Mouse (Mus musculus) hindbrain, embryonic 14.5 days (tissue): ENCODE data around the gene Col11a2. TPM values are rescaled to one million over a fixed set of nuclear protein-coding genes. Genes with fewer than 3 reads are reported as not detected.
A peak's percentile ranks its signal among the peaks of the same experiment; 100 is the strongest.
"Not testable (repeated sequence)": the region's sequence is repeated elsewhere in the genome, so short reads cannot be mapped to it uniquely, and the experiment has no call there.

Source experiments
- ATAC-seq: fragments of 200-750 bp; cut with Nextera tagmentation; 2 replicates; pipeline ENCODE4 v1.8.0; 2017; ENCODE audit warnings: moderate number of reproducible peaks, mild to moderate bottlenecking, moderate TSS enrichment, moderate library complexity; ENCODE audit not compliant: low FRiP score
- DNase-seq: peaks from one replicate; pipeline ENCODE4 v3.0.0-alpha.2; 2015; ENCODE audit warnings: low spot score
- H3K27ac ChIP-seq: fragments of 300-500 bp; sonication (generic); 2 replicates; pipeline ENCODE4 v1.5.1; 2014; ENCODE audit warnings: mild to moderate bottlenecking, moderate library complexity
- H3K27me3 ChIP-seq: fragments of 300-500 bp; sonication (generic); 2 replicates; pipeline ENCODE4 v1.6.1; 2014; ENCODE audit warnings: mild to moderate bottlenecking, low read length, mixed read lengths; ENCODE audit not compliant: control insufficient read depth, insufficient read depth
- H3K36me3 ChIP-seq: fragments of 300-500 bp; sonication (generic); replicated peaks from 2 replicates; pipeline ENCODE4 v1.6.1; 2014; ENCODE audit not compliant: control insufficient read depth, insufficient read depth
- H3K4me1 ChIP-seq: fragments of 300-500 bp; sonication (generic); replicated peaks from 2 replicates; pipeline ENCODE4 v1.6.1; 2014; ENCODE audit warnings: antibody characterized with exemption, low read length, mixed read lengths; ENCODE audit not compliant: control insufficient read depth, insufficient read depth
- H3K4me2 ChIP-seq: fragments of 300-500 bp; sonication (generic); replicated peaks from 2 replicates; pipeline ENCODE4 v1.6.1; 2014; ENCODE audit warnings: mild to moderate bottlenecking, moderate library complexity
- H3K4me3 ChIP-seq: fragments of 300-500 bp; sonication (generic); replicated peaks from 2 replicates; pipeline ENCODE4 v1.5.1; 2014; ENCODE audit warnings: mild to moderate bottlenecking, low read length
- H3K9ac ChIP-seq: fragments of 300-500 bp; sonication (generic); 2 replicates; pipeline ENCODE4 v1.6.1; 2014
- H3K9me3 ChIP-seq: fragments of 300-500 bp; sonication (generic); 2 replicates; pipeline ENCODE4 v1.6.1; 2016; ENCODE audit warnings: low read length; ENCODE audit not compliant: control insufficient read depth
- WGBS: fragments of 180-500 bp; shearing (Covaris S2); extraction: QIAGEN DNeasy Blood & Tissue Kit; methylation state at CpG from one replicate; pipeline ENCODE4 v1.1.7; 2014; 5-methylcytosine and 5-hydroxymethylcytosine counted together
- polyA plus RNA-seq: library from polyadenylated mRNA; unstranded; fragments of >200 nt; fragmentation: Nextera tagmentation; extraction: Ambion mirVana; gene quantifications from 2 replicates; pipeline ENCODE4 v1.2.1, GENCODE M21; 2014

The Col11a2 gene
- 2.7 and 3.4 TPM in 2 replicates for polyA plus RNA-seq

GRCm38 (mm10) chr17:34038878-34039561, at the start of gene Col11a2:
Gene Col11a2, plus strand, starts transcription at chr17:34039437.
- H3K27ac ChIP-seq: 0 out of 2 replicates have a peak within 1 kb of the TSS, but pooled peaks have one; percentile 14
- no peaks in the 10 kb centered on the region for H3K27me3 ChIP-seq
- H3K4me1 ChIP-seq: peaks cover 19% of the 10 kb centered on the region
- peak within 1 kb of the TSS; percentile 52 for H3K9ac ChIP-seq
- DNase-seq (no peak), ATAC-seq (peak; percentile 59)
- H3K4me3 ChIP-seq: peak within 1 kb of the TSS; percentile 14
- peaks cover 42% of the 10 kb centered on the region for H3K36me3 ChIP-seq
- H3K4me2 ChIP-seq: peak within 1 kb of the TSS; percentile 51
- no peaks in the 10 kb centered on the region for H3K9me3 ChIP-seq
- WGBS: 14% methylated on average over 28 of the region's 28 CpGs

- no peak for ATAC-seq
- 32% methylated on average over 10 of the region's 10 CpGs for WGBS
- no peak overlapping the region for H3K4me2 ChIP-seq
- no peaks in the 10 kb centered on the region for H3K36me3 ChIP-seq
- H3K9me3 ChIP-seq: no peaks in the 10 kb centered on the region
- H3K27ac ChIP-seq: no peak overlapping the region
- no peaks in the 10 kb centered on the region for H3K4me1 ChIP-seq
- DNase-seq: peak; percentile 85
- H3K4me3 ChIP-seq: no peak overlapping the region
- no peaks in the 10 kb centered on the region for H3K27me3 ChIP-seq
- H3K9ac ChIP-seq: no peak overlapping the region
Observed at GRCm38 (mm10) chr17:33991788-33992664, 47.2 kb upstream of the Col11a2 start.

GRCm38 (mm10) chr17:33994959-33995358, 44.3 kb upstream of the Col11a2 start:
- H3K4me1 ChIP-seq: peaks cover 6% of the 10 kb centered on the region; the same call in 1 of the 2 replicates
- H3K9me3 ChIP-seq: no peaks in the 10 kb centered on the region
- no peaks in the 10 kb centered on the region for H3K36me3 ChIP-seq
- H3K27me3 ChIP-seq: peaks cover 12% of the 10 kb centered on the region
- WGBS: 94% methylated on average over 8 of the region's 8 CpGs
- H3K9ac ChIP-seq: no peak overlapping the region
- DNase-seq: no peak
- no peak overlapping the region for H3K27ac ChIP-seq
- ATAC-seq: no peak
- H3K4me2 ChIP-seq: no peak overlapping the region
- H3K4me3 ChIP-seq: no peak overlapping the region

GRCm38 (mm10) chr17:33995651-33996050, 43.6 kb upstream of the Col11a2 start:
- peaks cover 9% of the 10 kb centered on the region; the same call in 1 of the 2 replicates for H3K4me1 ChIP-seq
- no peak overlapping the region for H3K27ac ChIP-seq
- no peak for ATAC-seq
- no peak overlapping the region for H3K4me3 ChIP-seq
- DNase-seq: no peak
- WGBS: 79% methylated on average over 3 of the region's 3 CpGs
- H3K4me2 ChIP-seq: no peak overlapping the region
- peaks cover 19% of the 10 kb centered on the region for H3K27me3 ChIP-seq
- H3K36me3 ChIP-seq: no peaks in the 10 kb centered on the region
- H3K9me3 ChIP-seq: no peaks in the 10 kb centered on the region
- no peak overlapping the region for H3K9ac ChIP-seq

- not testable (repeated sequence) for H3K4me2 ChIP-seq, H3K4me3 ChIP-seq, H3K27ac ChIP-seq, H3K4me1 ChIP-seq, ATAC-seq, DNase-seq, H3K36me3 ChIP-seq, H3K9ac ChIP-seq, H3K9me3 ChIP-seq
- WGBS: 97% methylated on average over 2 of the region's 2 CpGs
- peaks cover 32% of the 10 kb centered on the region for H3K27me3 ChIP-seq
Observed at GRCm38 (mm10) chr17:33997025-33997424, 42.2 kb upstream of the Col11a2 start.

- not testable (repeated sequence) for H3K27ac ChIP-seq, H3K36me3 ChIP-seq, H3K9ac ChIP-seq, H3K4me3 ChIP-seq, H3K4me2 ChIP-seq, H3K4me1 ChIP-seq, ATAC-seq, H3K9me3 ChIP-seq, DNase-seq
- H3K27me3 ChIP-seq: peaks cover 32% of the 10 kb centered on the region
- WGBS: 61% methylated on average over 5 of the region's 5 CpGs
Observed at GRCm38 (mm10) chr17:33998697-33999096, 40.5 kb upstream of the Col11a2 start.

GRCm38 (mm10) chr17:33999341-34000149, 39.7 kb upstream of the Col11a2 start:
- DNase-seq: no peak
- peaks cover 9% of the 10 kb centered on the region; the same call in 1 of the 2 replicates for H3K4me1 ChIP-seq
- H3K27me3 ChIP-seq: peaks cover 32% of the 10 kb centered on the region
- ATAC-seq: peak; percentile 8; the same call in 1 of the 2 replicates
- no peaks in the 10 kb centered on the region for H3K9me3 ChIP-seq
- H3K27ac ChIP-seq: no peak overlapping the region
- peak overlapping the region; percentile 40 for H3K4me3 ChIP-seq
- peak overlapping the region; percentile 37 for H3K9ac ChIP-seq
- H3K4me2 ChIP-seq: peak overlapping the region; percentile 75
- 1% methylated on average over 84 of the region's 87 CpGs for WGBS
- no peaks in the 10 kb centered on the region for H3K36me3 ChIP-seq

- no peak within 1 kb of the TSS for H3K27ac ChIP-seq
- under 1% methylated on average over 29 of the region's 30 CpGs for WGBS
- DNase-seq (peak; percentile 62), ATAC-seq (peak; percentile 66; the same call in 1 of the 2 replicates)
- peaks cover 32% of the 10 kb centered on the region for H3K27me3 ChIP-seq
- no peaks in the 10 kb centered on the region for H3K9me3 ChIP-seq
- no peaks in the 10 kb centered on the region for H3K36me3 ChIP-seq
- H3K4me3 ChIP-seq: peak within 1 kb of the TSS; percentile 40
- H3K9ac ChIP-seq: peak within 1 kb of the TSS; percentile 37
- peak within 1 kb of the TSS; percentile 75 for H3K4me2 ChIP-seq
- H3K4me1 ChIP-seq: peaks cover 9% of the 10 kb centered on the region; the same call in 1 of the 2 replicates
Observed at GRCm38 (mm10) chr17:34000150-34000537, 39.1 kb upstream of the Col11a2 start, which contains the start of gene H2-K1. Gene H2-K1, minus strand, starts transcription at chr17:34000347.
